Mouse (Mus musculus) heart, embryonic 14.5 days (tissue): ENCODE results near the gene Gm266. TPM values are rescaled to one million over a fixed set of nuclear protein-coding genes. Genes with fewer than 3 reads are reported as not detected.

Experiments
- ATAC-seq: fragments of 200-750 bp; cut with Nextera tagmentation; 2 replicates; pipeline ENCODE4 v1.8.0; 2017; ENCODE audit warnings: low read depth, moderate TSS enrichment; ENCODE audit not compliant: insufficient number of reproducible peaks, insufficient read depth, low FRiP score
- H3K27ac ChIP-seq, 2 experiments: fragments of 200-500 bp in 1 of 2; fragments of 300-500 bp in 1 of 2; sonication (generic) in 1 of 2; replicated peaks in 1 of 2; 2 replicates each; pipeline ENCODE4 v1.5.1; 2012 to 2014; ENCODE audit warnings: low read depth in 2 of 2, low read length in 2 of 2, control low read depth in 1 of 2, mild to moderate bottlenecking in 1 of 2, mixed read lengths in 1 of 2; ENCODE audit not compliant: control insufficient read depth in 1 of 2, insufficient read depth in 1 of 2
- H3K27me3 ChIP-seq: fragments of 300-500 bp; sonication (generic); 2 replicates; pipeline ENCODE4 v1.6.1; 2014; ENCODE audit warnings: mild to moderate bottlenecking, low read length, control low read depth; ENCODE audit not compliant: control insufficient read depth, insufficient read depth
- H3K36me3 ChIP-seq: fragments of 300-500 bp; sonication (generic); 2 replicates; pipeline ENCODE4 v1.6.1; 2014; ENCODE audit warnings: mild to moderate bottlenecking, control low read depth, low read length, mixed read lengths; ENCODE audit not compliant: control insufficient read depth, insufficient read depth
- H3K4me1 ChIP-seq, 2 experiments: fragments of 200-500 bp in 1 of 2; fragments of 300-500 bp in 1 of 2; sonication (generic) in 1 of 2; 2 replicates each; pipeline ENCODE4 v1.6.1; 2012 to 2014; ENCODE audit warnings: low read length in 2 of 2, control low read depth in 1 of 2, mixed read lengths in 1 of 2; ENCODE audit not compliant: control insufficient read depth in 2 of 2, insufficient read depth in 2 of 2
- H3K4me2 ChIP-seq: fragments of 300-500 bp; sonication (generic); 2 replicates; pipeline ENCODE4 v1.6.1; 2014; ENCODE audit warnings: mild to moderate bottlenecking, low read length
- H3K4me3 ChIP-seq, 2 experiments: fragments of 200-500 bp in 1 of 2; fragments of 300-500 bp in 1 of 2; sonication (generic) in 1 of 2; 2 replicates each; pipeline ENCODE4 v1.5.1; 2012 to 2014; ENCODE audit warnings: low read length in 2 of 2, mild to moderate bottlenecking in 2 of 2, control low read depth in 1 of 2, low read depth in 1 of 2, moderate library complexity in 1 of 2; ENCODE audit not compliant: control insufficient read depth in 1 of 2, insufficient read depth in 1 of 2
- H3K9ac ChIP-seq: fragments of 300-500 bp; sonication (generic); 2 replicates; pipeline ENCODE4 v1.6.1; 2014; ENCODE audit warnings: mild to moderate bottlenecking, low read length
- H3K9me3 ChIP-seq: fragments of 300-500 bp; sonication (generic); 2 replicates; pipeline ENCODE4 v1.6.1; 2016; ENCODE audit warnings: low read length, control low read depth; ENCODE audit not compliant: control insufficient read depth
- WGBS: fragments of 180-500 bp; shearing (Covaris S2); extraction: QIAGEN DNeasy Blood & Tissue Kit; methylation state at CpG from one replicate; pipeline ENCODE4 v1.1.7; 2014; 5-methylcytosine and 5-hydroxymethylcytosine counted together
- polyA plus RNA-seq: library from polyadenylated mRNA; unstranded; fragments of >200 nt; fragmentation: Nextera tagmentation; extraction: Ambion mirVana; gene quantifications from 2 replicates; pipeline ENCODE4 v1.2.1, GENCODE M21; 2014

Gene Gm266
- polyA plus RNA-seq, 1 experiment from 2014 or later = 1.4 TPM

DNA sequence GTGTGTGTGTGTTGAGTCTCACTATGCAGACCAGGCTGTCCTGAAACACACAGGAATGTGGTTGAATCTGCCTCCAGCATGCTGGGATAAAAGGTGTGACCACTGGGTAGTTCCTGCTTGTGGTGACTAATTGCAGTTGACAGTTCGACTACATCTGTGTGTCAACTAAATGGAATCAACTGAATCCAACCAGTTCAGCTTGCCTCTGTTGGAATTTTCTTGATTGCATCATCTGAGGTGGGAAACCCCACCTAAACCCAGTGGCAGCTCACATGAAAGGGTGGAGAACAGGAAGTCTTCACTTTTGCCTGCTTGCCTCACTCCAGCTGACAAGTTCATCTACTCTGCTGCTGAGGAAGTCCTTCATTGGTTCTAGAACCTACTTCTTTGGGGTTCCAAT is 14.5 kb downstream of the Gm266 start:
- Histone ChIP-seq H3K9ac (no peak overlapping the region), H3K4me3 (no peak overlapping the region), H3K9me3 (no peaks in the 10 kb centered on the region), H3K27me3 (peaks cover 6% of the 10 kb centered on the region), H3K4me2 (no peak overlapping the region), H3K27ac (no peak overlapping the region), H3K4me1 (no peaks in the 10 kb centered on the region), H3K36me3 (no peaks in the 10 kb centered on the region)
- 54% methylated on average over 1 of the region's 1 CpGs for WGBS
- ATAC-seq = no peak

DNA sequence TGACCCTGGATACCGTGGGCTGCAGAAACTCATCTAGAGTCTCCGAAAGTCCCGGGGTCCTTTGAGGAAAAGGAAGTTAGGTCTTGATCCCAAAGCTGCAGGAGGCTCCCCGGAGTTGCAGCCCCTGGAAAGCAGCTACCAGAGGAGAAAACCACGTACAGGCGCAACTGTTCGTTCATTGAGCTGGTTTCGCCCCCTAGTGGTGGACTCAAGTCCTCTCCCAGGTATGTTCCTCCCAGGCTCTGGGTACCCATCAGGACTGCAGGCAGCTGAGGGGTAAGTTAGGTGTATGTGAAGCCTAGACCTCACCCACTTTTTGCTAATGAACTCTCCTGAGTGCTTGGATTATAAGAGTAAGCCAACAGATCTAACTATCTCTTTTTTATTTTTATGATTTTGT is 16.1 kb downstream of the Gm266 start:
- WGBS = 8% methylated on average over 8 of the region's 8 CpGs
- Histone ChIP-seq H3K4me3 (no peak overlapping the region), H3K9me3 (no peaks in the 10 kb centered on the region), H3K27me3 (peaks cover 6% of the 10 kb centered on the region), H3K9ac (no peak overlapping the region), H3K27ac (no peak overlapping the region), H3K4me1 (no peaks in the 10 kb centered on the region), H3K4me2 (no peak overlapping the region), H3K36me3 (no peaks in the 10 kb centered on the region)
- no peak for ATAC-seq

DNA sequence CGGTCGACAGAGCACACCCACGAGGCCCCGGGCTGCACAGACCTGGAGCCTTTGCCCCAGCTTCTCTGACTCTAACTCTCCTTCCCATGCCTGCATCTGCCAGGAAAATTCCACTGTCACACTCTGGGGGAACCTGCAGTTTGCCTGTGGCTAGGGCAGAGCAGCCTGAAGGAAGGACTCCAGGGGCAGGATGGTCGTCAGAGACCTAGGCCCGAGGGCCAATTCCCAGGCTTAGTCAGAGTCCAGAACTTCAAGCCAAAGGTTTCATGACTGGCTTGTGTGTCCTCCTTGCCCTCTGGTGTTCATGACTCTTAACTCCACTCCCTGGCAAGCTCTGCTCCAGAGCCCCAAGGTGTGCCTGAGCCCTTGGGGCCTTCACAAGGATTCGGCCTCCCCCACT is 17.4 kb downstream of the Gm266 start:
- WGBS = 75% methylated on average over 7 of the region's 7 CpGs

DNA sequence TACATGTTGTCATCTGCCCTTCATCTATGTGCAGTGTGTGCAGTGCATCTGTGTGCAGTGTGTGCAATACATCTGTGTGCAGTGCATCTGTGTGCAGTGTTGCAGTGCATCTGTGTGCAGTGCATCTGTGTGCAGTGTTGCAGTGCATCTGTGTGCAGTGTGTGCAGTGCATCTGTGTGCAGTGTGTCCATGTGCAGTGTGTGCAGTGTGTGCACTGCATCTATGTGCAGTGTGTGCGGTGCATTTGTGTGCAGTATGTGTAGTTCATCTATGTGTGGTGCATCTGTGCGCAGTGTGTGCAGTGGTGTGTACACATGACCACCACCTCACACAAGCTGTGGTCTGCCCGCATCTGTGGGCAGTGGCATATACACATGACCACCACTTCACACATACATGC is 19.3 kb downstream of the Gm266 start:
- H3K9me3 ChIP-seq = no peaks in the 10 kb centered on the region
- H3K4me1 ChIP-seq = peaks cover 3 to 6% of the 10 kb centered on the region in 2 experiments; a peak in 3 of 4 replicates
- no peak overlapping the region for H3K4me3 ChIP-seq
- no peak overlapping the region for H3K27ac ChIP-seq
- H3K36me3 ChIP-seq = no peaks in the 10 kb centered on the region
- ATAC-seq = no peak
- peaks cover 4% of the 10 kb centered on the region; the same call in 1 of the 2 replicates for H3K27me3 ChIP-seq
- 97% methylated on average over 3 of the region's 3 CpGs for WGBS
- no peak overlapping the region for H3K9ac ChIP-seq
- no peak overlapping the region for H3K4me2 ChIP-seq

More for the DNA sequence above, 17.4 kb downstream of the Gm266 start:
- H3K9ac ChIP-seq = no peak overlapping the region
- no peaks in the 10 kb centered on the region for H3K36me3 ChIP-seq
- no peak overlapping the region for H3K4me3 ChIP-seq
- H3K9me3 ChIP-seq = no peaks in the 10 kb centered on the region
- no peak overlapping the region for H3K27ac ChIP-seq
- ATAC-seq = no peak
- no peak overlapping the region for H3K4me2 ChIP-seq
- H3K4me1 ChIP-seq = no peaks in the 10 kb centered on the region
- peaks cover 4% of the 10 kb centered on the region; the same call in 1 of the 2 replicates for H3K27me3 ChIP-seq

DNA sequence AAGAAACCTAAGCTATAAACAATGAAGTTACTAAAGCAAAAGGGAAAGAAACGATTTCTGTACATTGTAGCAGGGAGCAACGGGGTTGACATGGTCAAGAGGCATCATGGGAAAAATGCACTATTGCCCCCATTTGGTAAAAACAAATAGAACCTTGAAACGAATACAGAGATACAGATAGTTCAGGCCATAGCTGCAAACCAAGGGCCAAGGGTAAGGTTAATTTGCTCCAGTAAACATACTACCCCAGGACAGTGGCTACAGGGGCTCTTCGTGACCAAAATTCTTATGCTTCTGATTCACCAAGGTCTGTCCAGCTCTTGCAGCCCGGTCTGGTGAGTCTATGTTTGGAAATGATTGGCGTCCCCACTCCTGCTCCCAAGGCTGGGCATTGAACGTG is 22.1 kb downstream of the Gm266 start:
- Histone ChIP-seq H3K4me1 (peaks cover 3 to 10% of the 10 kb centered on the region in 2 experiments; a peak in 3 of 4 replicates), H3K36me3 (no peaks in the 10 kb centered on the region), H3K27me3 (peaks cover 2% of the 10 kb centered on the region; the same call in 1 of the 2 replicates), H3K27ac (no peak overlapping the region), H3K9ac (no peak overlapping the region), H3K9me3 (no peaks in the 10 kb centered on the region), H3K4me3 (no peak overlapping the region), H3K4me2 (no peak overlapping the region)
- ATAC-seq = no peak
- whole genome bisulfite sequencing = 77% methylated on average over 7 of the region's 7 CpGs

DNA sequence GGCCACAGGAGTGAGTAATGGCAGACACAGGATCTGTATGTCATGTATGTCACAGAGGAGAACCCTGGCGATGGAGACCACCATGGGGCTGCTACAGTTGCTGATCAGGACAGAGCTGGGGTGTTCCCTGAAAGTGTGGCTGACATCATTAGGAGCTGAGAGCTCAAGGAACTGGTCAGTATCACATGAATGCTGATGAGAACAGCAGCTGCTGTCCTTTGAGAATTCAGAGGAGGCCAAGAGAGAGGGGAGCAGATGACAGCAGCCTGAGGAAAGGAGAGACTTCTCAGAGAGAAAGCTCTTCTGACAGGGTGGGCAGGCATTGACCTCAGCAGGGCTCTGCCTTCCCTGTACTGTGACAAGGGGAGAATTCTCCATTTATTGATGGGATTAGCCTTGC is 27.9 kb downstream of the Gm266 start:
- Histone ChIP-seq H3K36me3 (no peaks in the 10 kb centered on the region), H3K9ac (no peak overlapping the region), H3K27ac (no peak overlapping the region), H3K4me3 (no peak overlapping the region), H3K4me2 (no peak overlapping the region), H3K27me3 (peaks cover 40% of the 10 kb centered on the region), H3K9me3 (no peaks in the 10 kb centered on the region), H3K4me1 (peaks cover 9 to 21% of the 10 kb centered on the region in 2 experiments)
- WGBS = 94% methylated on average over 1 of the region's 1 CpGs
- ATAC-seq = no peak

DNA sequence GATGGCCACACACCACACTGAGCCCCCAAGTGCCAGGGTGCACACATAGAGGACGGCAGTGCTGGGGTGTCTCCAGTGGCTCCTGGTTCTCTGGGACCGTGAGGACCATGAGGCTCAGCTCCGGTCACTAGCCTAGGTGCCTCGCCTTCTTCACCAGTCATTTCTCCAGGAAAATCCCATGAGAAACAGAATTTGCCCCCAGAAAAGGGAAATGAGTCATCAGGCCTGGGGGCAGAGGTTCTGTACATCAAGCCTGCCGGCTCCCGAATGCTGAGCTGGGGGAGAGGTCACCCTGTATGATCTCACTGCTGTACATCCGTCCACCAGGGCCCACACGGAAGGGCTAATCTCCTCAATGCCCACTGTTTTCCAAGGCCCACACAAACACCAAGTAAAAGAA is 29.8 kb downstream of the Gm266 start:
- no peak overlapping the region for H3K4me3 ChIP-seq
- H3K36me3 ChIP-seq = no peaks in the 10 kb centered on the region
- no peak for ATAC-seq
- WGBS = 60% methylated on average over 8 of the region's 8 CpGs
- peaks cover 54% of the 10 kb centered on the region for H3K27me3 ChIP-seq
- peaks cover 6 to 15% of the 10 kb centered on the region in 2 experiments; a peak in 3 of 4 replicates for H3K4me1 ChIP-seq
- H3K9me3 ChIP-seq = no peaks in the 10 kb centered on the region
- no peak overlapping the region for H3K9ac ChIP-seq
- H3K4me2 ChIP-seq = no peak overlapping the region
- H3K27ac ChIP-seq = no peak overlapping the region

DNA sequence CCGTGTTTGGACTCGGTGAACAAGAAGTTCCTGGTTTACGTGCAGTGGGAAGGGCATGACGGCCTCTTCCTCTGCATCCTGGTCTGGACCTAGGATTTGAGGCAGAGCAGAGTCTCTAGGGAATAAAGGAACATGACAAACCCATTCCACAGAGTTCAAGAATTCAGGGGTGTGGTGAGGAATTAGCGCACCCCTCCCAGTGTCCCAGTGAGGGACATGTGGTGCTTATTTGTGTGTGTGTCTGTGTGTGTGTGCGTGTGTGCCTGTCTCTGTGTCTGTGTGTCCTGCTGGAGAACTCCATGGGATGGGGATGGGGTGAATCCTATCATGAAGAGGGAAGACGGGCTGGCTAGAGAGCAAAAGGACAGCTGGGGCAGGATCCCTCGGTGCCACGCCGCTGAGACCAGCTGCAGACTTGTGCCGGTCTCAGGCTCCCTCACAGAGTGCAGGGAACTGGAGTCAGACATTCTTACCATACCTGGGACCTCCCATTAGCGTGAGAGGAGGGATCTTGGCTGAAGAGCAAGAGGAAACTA is 30.2 kb downstream of the Gm266 start:
- Histone ChIP-seq H3K4me2 (no peak overlapping the region), H3K4me3 (no peak overlapping the region), H3K27ac (no peak overlapping the region), H3K9me3 (no peaks in the 10 kb centered on the region), H3K4me1 (peaks cover 11 to 18% of the 10 kb centered on the region in 2 experiments; a peak in 3 of 4 replicates), H3K36me3 (no peaks in the 10 kb centered on the region), H3K27me3 (peaks cover 57% of the 10 kb centered on the region), H3K9ac (no peak overlapping the region)
- WGBS = 53% methylated on average over 12 of the region's 12 CpGs
- no peak for ATAC-seq
